Mouse (Mus musculus) olfactory bulb, adult 2 months (tissue): ENCODE results near the gene Atg101.

Source experiments
- CTCF ChIP-seq: fragments of 200-500 bp; IDR thresholded peaks from 2 replicates; pipeline ENCODE4 v1.5.1; 2012; ENCODE audit warnings: low read depth, mild to moderate bottlenecking, low read length, moderate library complexity; ENCODE audit not compliant: insufficient read depth
- POLR2A ChIP-seq: fragments of 200-500 bp; IDR thresholded peaks from 2 replicates; pipeline ENCODE4 v1.6.1; 2012; ENCODE audit warnings: mild to moderate bottlenecking, low read depth, low read length, moderate library complexity; ENCODE audit not compliant: insufficient read depth

DNA sequence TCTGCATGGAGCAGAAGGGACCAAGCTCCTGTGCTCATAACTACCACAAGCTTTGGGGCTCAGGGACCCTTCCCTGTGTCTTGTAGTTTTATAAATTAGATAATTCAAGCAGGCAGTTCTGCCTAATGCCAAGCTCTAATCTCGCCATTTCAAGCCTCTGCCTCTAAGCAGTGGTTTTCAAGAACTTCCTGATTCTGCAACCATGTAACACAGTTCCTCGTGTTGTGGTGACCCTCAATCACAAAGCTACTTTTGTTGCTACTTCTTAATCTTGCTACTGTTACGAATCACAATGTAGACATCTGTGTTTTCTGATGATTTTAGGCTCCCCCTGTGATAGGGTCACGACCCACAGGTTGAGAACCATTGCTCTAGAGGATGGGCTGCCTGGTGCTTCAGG, 49.6 kb downstream of the Atg101 start:
- TF ChIP-seq CTCF (no peak), POLR2A (no peak)
